Mouse (Mus musculus) hematopoietic multipotent progenitor cell, adult 10-12 weeks (in vitro differentiated cells): ENCODE results near the gene Rps16. TPM values are rescaled to one million over a fixed set of nuclear protein-coding genes. Genes with fewer than 3 reads are reported as not detected.

ENCODE experiments used
- polyA plus RNA-seq: library from polyadenylated mRNA; stranded (reverse); fragments of >175 nt; gene quantifications from 2 replicates; pipeline ENCODE4 v1.2.3, GENCODE M21; 2012; ENCODE audit warnings: low replicate concordance

The Rps16 gene
- polyA plus RNA-seq, result 312 and 2,158 TPM in 2 replicates

GRCm38 (mm10) chr7:28350155-28350883, at the start of gene Rps16:
Gene Rps16 (plus strand): TSS chr7:28350652.

DNA sequence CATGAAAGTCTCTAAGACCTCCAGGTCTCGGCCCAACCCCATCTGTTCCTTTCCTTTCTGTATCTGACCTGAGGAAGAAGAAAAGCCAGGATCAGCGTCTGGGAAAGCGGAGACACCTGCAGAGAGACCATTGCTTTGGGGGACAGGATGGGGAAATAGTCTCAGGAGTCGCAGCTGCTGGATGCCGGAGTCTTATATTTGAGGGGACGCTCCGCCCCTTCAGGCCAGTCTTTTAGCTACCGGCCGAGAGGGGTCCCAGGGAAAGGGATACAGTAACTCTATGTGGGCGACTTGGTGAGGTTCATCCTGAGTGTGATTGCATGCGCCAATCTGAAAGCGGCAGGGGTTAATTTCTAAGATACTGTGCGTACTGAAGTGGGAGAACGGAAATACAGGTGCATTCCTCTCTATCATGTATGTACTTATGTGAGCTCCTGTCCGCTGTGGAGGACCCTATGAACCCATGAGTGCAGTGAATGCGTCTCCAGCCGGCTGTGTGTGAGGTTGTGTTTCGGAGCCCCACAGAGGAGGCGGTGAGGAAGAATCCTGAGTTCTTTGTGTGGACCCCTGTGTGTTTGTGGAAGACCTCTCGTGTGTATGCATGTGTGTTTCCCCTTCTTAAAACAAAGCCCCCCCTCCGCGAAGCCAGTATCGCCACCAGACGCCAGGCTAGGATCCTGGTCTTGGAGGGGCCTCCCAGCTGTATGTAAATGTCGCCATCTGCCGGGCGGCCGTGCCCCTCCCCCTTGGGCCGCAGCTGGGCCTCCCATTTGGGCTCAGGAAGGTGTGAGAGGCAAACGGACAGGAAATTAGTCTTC, 48.6 kb upstream of the Rps16 start, which contains the start of gene Dll3:
TSS of gene Dll3 (minus strand) at position 623 of the 818 bp plus-strand sequence.

GRCm38 (mm10) chr7:28311926-28312543, 38.4 kb upstream of the Rps16 start, which contains the start of gene Timm50:
Gene Timm50 (minus strand): TSS chr7:28312072.

GRCm38 (mm10) chr7:28338108-28338998, 12.1 kb upstream of the Rps16 start, which contains the start of gene Supt5:
Gene Supt5 (minus strand): TSS chr7:28338746.

DNA sequence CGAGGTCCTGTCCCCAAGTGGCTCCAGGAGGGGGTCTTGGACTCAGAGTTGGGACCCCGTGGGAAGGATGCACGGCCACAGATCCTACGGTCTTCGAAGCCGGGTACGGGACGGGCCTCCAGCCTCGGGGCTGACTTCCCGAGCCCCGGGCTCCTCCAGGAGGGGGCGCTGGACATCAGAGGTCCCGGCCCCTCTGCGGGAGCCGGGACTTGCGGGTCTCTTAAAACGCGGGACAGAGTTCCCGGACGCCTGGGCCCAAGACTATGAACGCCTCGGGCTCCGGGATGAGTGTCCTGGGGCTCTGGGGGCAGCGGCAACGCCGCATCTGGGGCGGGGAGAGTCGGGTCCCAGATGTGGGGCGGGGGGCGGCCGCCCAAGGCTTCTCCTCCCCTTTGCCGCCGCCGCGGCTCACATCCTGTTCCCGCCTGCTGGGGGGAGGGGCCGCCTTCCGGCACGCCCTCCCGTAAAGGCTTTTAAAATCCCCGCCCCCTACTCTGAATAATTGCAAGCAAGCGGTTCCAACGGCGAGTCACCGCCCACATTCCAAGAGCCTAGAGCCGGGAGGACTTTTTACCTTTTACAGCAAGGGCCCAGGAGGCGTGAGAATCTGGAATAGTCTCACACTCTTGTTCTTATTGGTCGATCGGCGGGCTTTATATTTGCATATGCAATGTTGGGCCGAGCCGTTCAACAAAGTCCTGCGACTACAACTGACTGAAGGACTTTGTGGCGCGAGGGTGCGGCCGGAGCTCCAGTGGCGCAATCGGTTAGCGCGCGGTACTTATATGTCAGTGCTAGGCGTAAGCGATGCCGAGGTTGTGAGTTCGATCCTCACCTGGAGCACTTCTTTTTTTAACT, 22.0 kb downstream of the Rps16 start, which contains the start of gene Plekhg2:
TSS of gene Plekhg2 (minus strand) at position 349 of the 858 bp plus-strand sequence.

DNA sequence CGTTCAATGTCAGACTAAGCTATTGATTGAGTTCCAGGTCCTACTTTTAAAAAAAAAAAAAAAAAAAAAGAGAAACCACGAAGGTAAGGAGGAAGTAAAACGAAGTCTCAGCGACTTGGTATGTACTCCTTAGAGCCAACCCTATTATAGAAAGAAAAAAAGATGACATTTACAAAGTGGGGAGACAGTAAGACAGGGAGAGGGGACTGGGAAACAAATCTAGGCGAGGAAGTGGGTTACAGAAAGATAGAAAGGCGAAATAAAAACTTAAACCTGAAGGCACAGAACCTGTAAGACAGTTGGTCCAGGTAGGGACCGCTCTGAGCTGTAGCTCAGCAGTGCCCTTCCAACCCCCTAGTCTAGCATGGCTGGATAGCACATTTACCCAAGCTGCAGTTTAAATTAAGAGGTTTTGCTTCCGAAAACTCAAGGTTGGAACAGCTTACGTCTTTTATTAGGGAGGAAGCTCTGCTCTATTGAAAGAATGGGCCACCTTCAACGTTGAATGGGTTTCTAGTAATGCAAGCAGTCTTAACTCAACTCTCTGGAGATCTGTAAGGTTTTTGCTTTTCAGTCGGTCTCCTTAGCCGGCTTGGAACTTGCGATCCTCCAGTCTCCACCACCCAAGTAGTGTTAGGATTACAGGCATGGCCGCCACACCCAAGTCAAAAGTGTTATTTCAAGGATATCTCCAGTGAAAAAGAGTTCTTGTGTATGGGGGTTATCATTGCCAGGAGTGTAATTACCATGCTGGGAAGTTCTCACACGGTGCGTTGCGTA, 30.0 kb downstream of the Rps16 start, which contains the start of gene Zfp36:
TSS of gene Zfp36 (minus strand) at position 17 of the 780 bp plus-strand sequence.

DNA sequence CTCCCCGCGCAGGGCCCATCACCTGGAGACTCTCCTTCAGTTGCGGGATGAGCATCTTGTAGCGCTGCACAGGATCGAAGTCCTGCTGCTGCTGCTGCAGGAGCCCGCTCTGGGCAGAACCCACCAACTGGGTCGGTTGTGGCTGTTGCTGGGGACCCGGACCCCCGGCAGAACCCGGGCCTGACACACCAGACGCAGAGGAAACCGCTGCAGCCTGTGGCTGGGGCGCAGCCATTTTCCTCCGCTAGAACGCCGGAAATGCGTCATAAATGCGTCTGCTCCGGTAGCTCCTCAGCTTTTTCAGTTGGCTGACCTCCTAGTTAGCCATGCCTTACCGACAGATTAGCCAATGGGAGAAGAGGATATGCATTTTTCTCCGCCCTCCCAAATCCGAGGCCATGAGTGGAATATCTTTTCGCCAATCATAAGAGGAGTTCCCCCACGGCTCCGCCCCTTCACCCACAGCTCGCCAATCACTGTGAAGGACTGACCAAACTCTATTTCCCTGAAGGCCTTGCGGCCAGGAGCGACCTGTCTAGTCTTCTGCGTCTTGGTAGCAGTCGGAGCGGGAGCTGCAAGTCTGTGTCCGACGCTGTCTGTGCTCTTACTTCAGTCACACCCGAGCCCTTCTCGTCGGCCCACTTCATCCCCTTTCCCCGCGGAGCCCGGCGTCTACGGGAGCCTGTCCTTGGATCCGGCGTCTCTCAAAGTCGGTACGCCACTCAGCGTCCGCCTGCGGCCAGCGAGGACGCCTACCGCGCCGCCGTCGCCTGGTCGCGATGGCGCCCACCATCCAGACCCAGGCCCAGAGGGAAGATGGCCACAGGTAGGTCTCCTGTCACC, 42.2 kb downstream of the Rps16 start, which contains the start of the genes Med29 and Paf1:
TSS of gene Med29 (minus strand) at position 280 of the 843 bp plus-strand sequence.
TSS of gene Paf1 (plus strand) at position 523 of the 843 bp plus-strand sequence.

Other genes with a start within 250 kb of the Rps16 start
- not detected in 2 replicates for gene 9530053A07Rik, start 221.2 kb upstream of the Rps16 start, polyA plus RNA-seq
- 125 and 197 TPM in 2 replicates for gene Fbl, start 180.9 kb upstream of the Rps16 start, polyA plus RNA-seq
- gene Dyrk1b, start 171.2 kb upstream of the Rps16 start, polyA plus RNA-seq, result 82.1 and 186 TPM in 2 replicates
- 5.3 and 17.3 TPM in 2 replicates for gene Eid2, start 82.8 kb upstream of the Rps16 start, polyA plus RNA-seq
- 10.5 and 32.4 TPM in 2 replicates for gene Eid2b, start 72.9 kb upstream of the Rps16 start, polyA plus RNA-seq
- not detected in 2 replicates for gene Selenov, start 59.5 kb upstream of the Rps16 start, polyA plus RNA-seq
- gene Dll3, start 48.4 kb upstream of the Rps16 start, polyA plus RNA-seq, result not detected in 2 replicates
- gene Timm50, start 38.6 kb upstream of the Rps16 start, polyA plus RNA-seq, result 54.8 and 107 TPM in 2 replicates
- 77.8 and 140 TPM in 2 replicates for gene Supt5, start 11.9 kb upstream of the Rps16 start, polyA plus RNA-seq
- gene Plekhg2, start 21.9 kb downstream of the Rps16 start, polyA plus RNA-seq, result 115 and 200 TPM in 2 replicates
- gene Zfp36, start 29.6 kb downstream of the Rps16 start, polyA plus RNA-seq, result 449 and 1,114 TPM in 2 replicates
- gene Med29, start 42.1 kb downstream of the Rps16 start, polyA plus RNA-seq, result 8.5 and 10.2 TPM in 2 replicates
- gene Paf1, start 42.3 kb downstream of the Rps16 start, polyA plus RNA-seq, result 122 and 137 TPM in 2 replicates
- gene Gmfg, start 86.8 kb downstream of the Rps16 start, polyA plus RNA-seq, result 16.0 and 30.0 TPM in 2 replicates
- 3.2 and 10.3 TPM in 2 replicates for gene Lrfn1, start 101.3 kb downstream of the Rps16 start, polyA plus RNA-seq
- gene Ifnl2, start 159.8 kb downstream of the Rps16 start, polyA plus RNA-seq, result not detected in 2 replicates
- not detected in 2 replicates for gene Ifnl3, start 172.2 kb downstream of the Rps16 start, polyA plus RNA-seq
- gene Sycn, start 190.2 kb downstream of the Rps16 start, polyA plus RNA-seq, result 1.4 TPM in 1 of 2 replicates, not detected in the other
- 1.1 and 2.7 TPM in 2 replicates for gene Nccrp1, start 196.6 kb downstream of the Rps16 start, polyA plus RNA-seq
- gene Samd4b, start 247.5 kb downstream of the Rps16 start, polyA plus RNA-seq, result 102 and 209 TPM in 2 replicates
- gene Pak4, start 247.5 kb downstream of the Rps16 start, polyA plus RNA-seq, result 31.7 and 62.2 TPM in 2 replicates